Mouse (Mus musculus) ES-E14 (cell line): ENCODE measurements at regions not wholly inside any gene's neighbourhood (a gene's known extent, or its start where the extent isn't known, plus 50 kb on each side); places are given as distances from the start of the nearest gene placed in this dataset.

Source experiments
- CHD2 ChIP-seq: IDR thresholded peaks from 2 replicates; pipeline ENCODE4 v1.6.1; 2014; ENCODE audit warnings: mild to moderate bottlenecking, low read depth, low read length, inconsistent platforms
- HCFC1 ChIP-seq: IDR thresholded peaks from 2 replicates; pipeline ENCODE4 v1.6.1; 2012; ENCODE audit warnings: low read length, inconsistent platforms, borderline replicate concordance; ENCODE audit not compliant: insufficient read depth
- MAFK ChIP-seq: IDR thresholded peaks from 2 replicates; pipeline ENCODE4 v1.6.1; 2014; ENCODE audit warnings: mild to moderate bottlenecking, low read depth, low read length, inconsistent platforms; ENCODE audit not compliant: insufficient read depth
- ZC3H11A ChIP-seq: IDR thresholded peaks from 2 replicates; pipeline ENCODE4 v1.6.1; 2012; ENCODE audit warnings: low read depth, mild to moderate bottlenecking, inconsistent platforms, low read length, borderline replicate concordance
- ZNF384 ChIP-seq: IDR thresholded peaks from 2 replicates; pipeline ENCODE4 v1.6.1; 2012; ENCODE audit warnings: low read depth, low read length, inconsistent platforms

- TF ChIP-seq CHD2 (no peak), HCFC1 (no peak), MAFK (no peak), ZC3H11A (no peak), ZNF384 (no peak)
Measured at GRCm38 (mm10) chr16:76079761-76080502, 57.9 kb upstream of the Samsn1 start.
